23 mouse cellular contexts compared by ENCODE assay signal in genomic region chr13:4400831-4401230, GRCm38 (mm10). TPM values are rescaled to one million over a fixed set of nuclear protein-coding genes. Genes with fewer than 3 reads are reported as not detected.
DNase-seq lines count a peak whose midpoint lies in the region; ATAC-seq and TF ChIP-seq lines count a peak whose summit lies in the region.
"Had no signal": no experiment of that assay in that cellular context is flagged by ENCODE, and none has a peak within 500 bp of the region (broad histone marks: within the 10 kb centered on the region; RNA-seq: fewer than 3 reads in every experiment).

No protein-coding gene starts in this region.

- no peak for ATAC-seq in midbrain, embryonic 14.5 days (ENCODE audit: low FRiP score, low TSS enrichment)
- ATAC-seq: forebrain, embryonic 13.5 days; forebrain, embryonic 15.5 days; forebrain, postnatal 0 days had no signal

- TF ChIP-seq CTCF in left cerebral cortex, adult 2 months (IDR thresholded peaks at IDR 0.05): no peak

- DNase-seq in ES-CJ7 (ENCODE audit: low read depth, low spot score) (peak; percentile 54), ES-E14 (ENCODE audit: low read depth, low spot score) (peak; percentile 15), ZHBTc4 (ENCODE audit: low read depth, low spot score) (peak; percentile 63)
- no peak for DNase-seq in midbrain, embryonic 14.5 days
- DNase-seq in left cerebral cortex, adult 2 months (ENCODE audit: extremely low spot score in 1 of 2, low spot score in 2 of 2): no peak
- DNase-seq: adrenal gland, adult 2 months; adrenal gland, postnatal 14 days; adrenal gland, postnatal 36 days; cerebellum, adult 11-12 months; cerebellum, adult 2 months; cerebellum, adult 9-10 months; cerebellum, postnatal 10 days; cerebellum, postnatal 25 days; forebrain, postnatal 0 days had no signal

- WGBS in midbrain, embryonic 14.5 days: 96% methylated on average over 2 of the region's 2 CpGs

- no peaks in the 10 kb centered on the region for H3K36me3 ChIP-seq in ES-E14 (ENCODE audit: control insufficient read depth, insufficient read depth, low read length, poor library complexity, severe bottlenecking)
- H3K36me3 ChIP-seq in midbrain, embryonic 14.5 days (ENCODE audit: control insufficient read depth, insufficient read depth, low read length): no peaks in the 10 kb centered on the region
- H3K36me3 ChIP-seq: embryonic facial prominence, embryonic 10.5 days; embryonic facial prominence, embryonic 12.5 days; forebrain, embryonic 15.5 days had no signal

- intact Hi-C loops in left cerebral cortex, adult 2 months (cut with DNase I): no loop called here

- H3K27me3 ChIP-seq in midbrain, embryonic 14.5 days (ENCODE audit: control insufficient read depth, insufficient read depth, low read length): no peaks in the 10 kb centered on the region
- H3K27me3 ChIP-seq: embryonic facial prominence, embryonic 12.5 days; forebrain, embryonic 13.5 days; forebrain, embryonic 15.5 days had no signal

- H3K4me1 ChIP-seq in ES-E14 (ENCODE audit: control insufficient read depth in 2 of 2, insufficient read depth in 2 of 2, low read length in 2 of 2, poor library complexity in 1 of 2): no peaks in the 10 kb centered on the region; a peak in 1 of 4 replicates
- no peaks in the 10 kb centered on the region for H3K4me1 ChIP-seq in midbrain, embryonic 14.5 days (ENCODE audit: control insufficient read depth, insufficient read depth, low read length)
- H3K4me1 ChIP-seq: embryonic facial prominence, embryonic 10.5 days; embryonic facial prominence, embryonic 12.5 days; forebrain, embryonic 13.5 days; forebrain, embryonic 15.5 days had no signal

- no peaks in the 10 kb centered on the region for H3K9me3 ChIP-seq in ES-E14 (ENCODE audit: control insufficient read depth, insufficient read depth, low read depth, low read length)
- H3K9me3 ChIP-seq in midbrain, embryonic 14.5 days (ENCODE audit: control insufficient read depth, low read length): no peaks in the 10 kb centered on the region
- H3K9me3 ChIP-seq: forebrain, embryonic 15.5 days had no signal

- no peak overlapping the region for H3K4me3 ChIP-seq in ES-E14 (ENCODE audit: insufficient read depth in 1 of 2, low read depth in 1 of 2, low read length in 2 of 2, poor library complexity in 1 of 2, severe bottlenecking in 1 of 2)
- no peak overlapping the region for H3K4me3 ChIP-seq in midbrain, embryonic 14.5 days (replicated peaks; ENCODE audit: low read depth, low read length)
- no peak overlapping the region for H3K4me3 ChIP-seq in left cerebral cortex, adult 2 months
- H3K4me3 ChIP-seq: embryonic facial prominence, embryonic 10.5 days; embryonic facial prominence, embryonic 12.5 days; forebrain, embryonic 13.5 days; forebrain, embryonic 15.5 days had no signal

- H3K4me2 ChIP-seq in midbrain, embryonic 14.5 days (ENCODE audit: low read length): no peak overlapping the region
- H3K4me2 ChIP-seq: embryonic facial prominence, embryonic 12.5 days; forebrain, embryonic 13.5 days; forebrain, embryonic 15.5 days had no signal

- no peak overlapping the region for H3K9ac ChIP-seq in ES-E14 (ENCODE audit: insufficient read depth, low read depth, low read length, poor library complexity, severe bottlenecking)
- H3K9ac ChIP-seq in midbrain, embryonic 14.5 days (replicated peaks; ENCODE audit: low read length): no peak overlapping the region
- H3K9ac ChIP-seq: embryonic facial prominence, embryonic 12.5 days; forebrain, embryonic 13.5 days; forebrain, embryonic 15.5 days; forebrain, postnatal 0 days had no signal

- no peak overlapping the region; the same call in 1 of the 2 replicates for H3K27ac ChIP-seq in ES-E14 (ENCODE audit: insufficient read depth, low read depth, low read length, poor library complexity, severe bottlenecking)
- no peak overlapping the region for H3K27ac ChIP-seq in midbrain, embryonic 14.5 days (replicated peaks; ENCODE audit: low read depth, low read length)
- no peak overlapping the region for H3K27ac ChIP-seq in left cerebral cortex, adult 2 months
- H3K27ac ChIP-seq: embryonic facial prominence, embryonic 10.5 days; embryonic facial prominence, embryonic 12.5 days; forebrain, embryonic 13.5 days; forebrain, embryonic 15.5 days had no signal

- in situ Hi-C loops in ES-E14 (cut with MboI; ENCODE audit: low sequenced_read_pairs in 2 of 2, unreplicated experiment in 2 of 2): no loop called here

TF ChIP-seq in ES-E14, 5 proteins besides CTCF, POLR2A, EP300 and RAD21:
- TF ChIP-seq CHD2 (IDR thresholded peaks at IDR 0.05; ENCODE audit: low read depth, low read length): no peak
- TF ChIP-seq MAFK (IDR thresholded peaks at IDR 0.05; ENCODE audit: insufficient read depth, low read depth, low read length): no peak
- no peak for TF ChIP-seq ZNF384 (IDR thresholded peaks at IDR 0.05; ENCODE audit: low read depth, low read length)
- TF ChIP-seq HCFC1 (IDR thresholded peaks at IDR 0.05; ENCODE audit: borderline replicate concordance, insufficient read depth, low read length): no peak
- no peak for TF ChIP-seq ZC3H11A (IDR thresholded peaks at IDR 0.05; ENCODE audit: borderline replicate concordance, low read depth, low read length)

RNA-seq across cellular contexts. Expression of gene Akr1c6, which starts 33.3 kb away (rescaled TPM):
- total RNA-seq in ES-E14 (2012; rRNA removed): not detected in 2 replicates
- not detected in 2 replicates for polyA plus RNA-seq in midbrain, embryonic 14.5 days (2014; fragmentation: Nextera tagmentation; extraction: Ambion mirVana)
- total RNA-seq in left cerebral cortex, adult 2 months (2021): not detected
- total RNA-seq: adrenal gland, postnatal 36 days; forebrain, postnatal 0 days; MEL had no signal
- polyA plus RNA-seq: adrenal gland, adult 2 months; C2C12; cerebellum, adult 2 months; cortical plate, adult 2 months; embryonic facial prominence, embryonic 10.5 days; embryonic facial prominence, embryonic 12.5 days; embryonic facial prominence, embryonic 14.5 days; forebrain, embryonic 11.5 days; forebrain, embryonic 13.5 days; forebrain, embryonic 15.5 days; forebrain, postnatal 0 days had no signal

Comparison
In these comparisons a context has a peak if more than half of its experiments do, and no peak if none do; other contexts are left out.
1. DNase-seq: peak in ES-CJ7 (single experiment), ES-E14 (single experiment) and ZHBTc4 (single experiment); none in midbrain, embryonic 14.5 days (single experiment) and left cerebral cortex, adult 2 months (0 of 2).